Mouse (Mus musculus) monocyte, adult 5-6 weeks (primary cell): ENCODE measurements around the gene Zdbf2. TPM values are rescaled to one million over a fixed set of nuclear protein-coding genes. Genes with fewer than 3 reads are reported as not detected.

Source experiments
- ATAC-seq: fragments of 153-309, 156-312 bp; replicated peaks from 2 replicates; pipeline ENCODE4 v1.8.0; 2017; ENCODE audit warnings: mild to moderate bottlenecking; ENCODE audit not compliant: low TSS enrichment, insufficient number of reproducible peaks, severe bottlenecking, poor library complexity, low FRiP score
- total RNA-seq: library from RNA; stranded (forward); fragments of 200-1000, 200-491, 200-594 nt; gene quantifications from 3 replicates; pipeline ENCODE4 v1.2.3, GENCODE M21; 2017

The Zdbf2 gene
- 1.9 TPM in 1 of 3 replicates, not detected in the others for total RNA-seq

- no peak for ATAC-seq
Measured at GRCm38 (mm10) chr1:63272741-63273338, at the start of gene Zdbf2. TSS of gene Zdbf2 (plus strand) at chr1:63273265.

GRCm38 (mm10) chr1:63225009-63225408 is 48.1 kb upstream of the Zdbf2 start:
- no peak for ATAC-seq

GRCm38 (mm10) chr1:63225890-63226289 is 47.2 kb upstream of the Zdbf2 start:
- no peak for ATAC-seq

GRCm38 (mm10) chr1:63227241-63227640 is 45.8 kb upstream of the Zdbf2 start:
- no peak for ATAC-seq

- ATAC-seq, result no peak
Measured at GRCm38 (mm10) chr1:63237371-63237770, 35.7 kb upstream of the Zdbf2 start.

- no peak for ATAC-seq
Measured at GRCm38 (mm10) chr1:63239305-63239704, 33.8 kb upstream of the Zdbf2 start.

GRCm38 (mm10) chr1:63239751-63240150 is 33.3 kb upstream of the Zdbf2 start:
- ATAC-seq, result no peak

GRCm38 (mm10) chr1:63243854-63244253 is 29.2 kb upstream of the Zdbf2 start:
- no peak for ATAC-seq

GRCm38 (mm10) chr1:63246862-63247521 is 26.1 kb upstream of the Zdbf2 start:
- ATAC-seq, result no peak

- no peak for ATAC-seq
Measured at GRCm38 (mm10) chr1:63247831-63248359, 25.2 kb upstream of the Zdbf2 start.

- no peak for ATAC-seq
Measured at GRCm38 (mm10) chr1:63248360-63248851, 24.7 kb upstream of the Zdbf2 start.

GRCm38 (mm10) chr1:63249261-63249660 is 23.8 kb upstream of the Zdbf2 start:
- no peak for ATAC-seq

GRCm38 (mm10) chr1:63252351-63253209 is 20.5 kb upstream of the Zdbf2 start:
- no peak for ATAC-seq

GRCm38 (mm10) chr1:63253291-63253690 is 19.8 kb upstream of the Zdbf2 start:
- ATAC-seq, result no peak

GRCm38 (mm10) chr1:63255101-63255500 is 18.0 kb upstream of the Zdbf2 start:
- no peak for ATAC-seq

- no peak for ATAC-seq
Measured at GRCm38 (mm10) chr1:63256083-63256482, 17.0 kb upstream of the Zdbf2 start.

- no peak for ATAC-seq
Measured at GRCm38 (mm10) chr1:63258501-63258900, 14.6 kb upstream of the Zdbf2 start.

GRCm38 (mm10) chr1:63259271-63259830 is 13.7 kb upstream of the Zdbf2 start:
- ATAC-seq, result no peak
